Mouse (Mus musculus) limb, embryonic 14.5 days (tissue): ENCODE measurements around the gene Cnnm4. TPM values are rescaled to one million over a fixed set of nuclear protein-coding genes. Genes with fewer than 3 reads are reported as not detected.

Source experiments
- ATAC-seq: fragments of 200-750 bp; cut with Nextera tagmentation; 2 replicates; pipeline ENCODE4 v1.8.0; 2017; ENCODE audit warnings: low read depth, moderate number of reproducible peaks, moderate TSS enrichment; ENCODE audit not compliant: low FRiP score
- DNase-seq: peaks from one replicate; pipeline ENCODE4 v3.0.0-alpha.2; 2015; ENCODE audit warnings: low spot score
- H3K27ac ChIP-seq: fragments of 300-500 bp; sonication (generic); replicated peaks from 2 replicates; pipeline ENCODE4 v1.5.1; 2014; ENCODE audit warnings: low read depth, mild to moderate bottlenecking, low read length, moderate library complexity, mixed read lengths
- H3K27me3 ChIP-seq: fragments of 300-500 bp; sonication (generic); 2 replicates; pipeline ENCODE4 v1.6.1; 2014; ENCODE audit warnings: low read length, mixed read lengths; ENCODE audit not compliant: control insufficient read depth, insufficient read depth
- H3K36me3 ChIP-seq: fragments of 300-500 bp; sonication (generic); 2 replicates; pipeline ENCODE4 v1.6.1; 2014; ENCODE audit warnings: mild to moderate bottlenecking, low read length, moderate library complexity, mixed read lengths; ENCODE audit not compliant: control insufficient read depth, insufficient read depth
- H3K4me1 ChIP-seq: fragments of 300-500 bp; sonication (generic); 2 replicates; pipeline ENCODE4 v1.6.1; 2014; ENCODE audit warnings: antibody characterized with exemption, low read length, mixed read lengths; ENCODE audit not compliant: control insufficient read depth, insufficient read depth
- H3K4me2 ChIP-seq: fragments of 300-500 bp; sonication (generic); replicated peaks from 2 replicates; pipeline ENCODE4 v1.6.1; 2014; ENCODE audit warnings: low read depth, mild to moderate bottlenecking, low read length, moderate library complexity; ENCODE audit not compliant: severe bottlenecking
- H3K4me3 ChIP-seq: fragments of 300-500 bp; sonication (generic); replicated peaks from 2 replicates; pipeline ENCODE4 v1.5.1; 2014; ENCODE audit warnings: low read length
- H3K9ac ChIP-seq: fragments of 300-500 bp; sonication (generic); 2 replicates; pipeline ENCODE4 v1.6.1; 2014; ENCODE audit warnings: mild to moderate bottlenecking, low read depth, low read length, moderate library complexity; ENCODE audit not compliant: severe bottlenecking
- H3K9me3 ChIP-seq: fragments of 300-500 bp; sonication (generic); 2 replicates; pipeline ENCODE4 v1.6.1; 2016; ENCODE audit warnings: low read length; ENCODE audit not compliant: control insufficient read depth
- POLR2A ChIP-seq: fragments of 200-500 bp; IDR thresholded peaks from 2 replicates; pipeline ENCODE4 v1.8.0; 2012; ENCODE audit warnings: inconsistent platforms, mild to moderate bottlenecking, moderate library complexity, borderline replicate concordance; ENCODE audit not compliant: insufficient read depth, insufficient read length; ENCODE audit errors: extremely low read depth
- WGBS: fragments of 180-500 bp; shearing (Covaris S2); extraction: QIAGEN DNeasy Blood & Tissue Kit; methylation state at CpG from one replicate; pipeline ENCODE4 v1.1.7; 2014; 5-methylcytosine and 5-hydroxymethylcytosine counted together
- polyA plus RNA-seq, 2 experiments: library from polyadenylated mRNA; depleted of rRNA in 1 of 2; stranded (reverse) in 1 of 2; unstranded in 1 of 2; fragments of >200 nt; fragmentation: Nextera tagmentation in 1 of 2; extraction: Ambion mirVana in 1 of 2; gene quantifications; 2 replicates each; pipeline versions ENCODE4 v1.2.1 to v1.2.3; 2012 to 2014

The Cnnm4 gene
- polyA plus RNA-seq, 2 experiments: 7.3 to 13.1 TPM

DNA sequence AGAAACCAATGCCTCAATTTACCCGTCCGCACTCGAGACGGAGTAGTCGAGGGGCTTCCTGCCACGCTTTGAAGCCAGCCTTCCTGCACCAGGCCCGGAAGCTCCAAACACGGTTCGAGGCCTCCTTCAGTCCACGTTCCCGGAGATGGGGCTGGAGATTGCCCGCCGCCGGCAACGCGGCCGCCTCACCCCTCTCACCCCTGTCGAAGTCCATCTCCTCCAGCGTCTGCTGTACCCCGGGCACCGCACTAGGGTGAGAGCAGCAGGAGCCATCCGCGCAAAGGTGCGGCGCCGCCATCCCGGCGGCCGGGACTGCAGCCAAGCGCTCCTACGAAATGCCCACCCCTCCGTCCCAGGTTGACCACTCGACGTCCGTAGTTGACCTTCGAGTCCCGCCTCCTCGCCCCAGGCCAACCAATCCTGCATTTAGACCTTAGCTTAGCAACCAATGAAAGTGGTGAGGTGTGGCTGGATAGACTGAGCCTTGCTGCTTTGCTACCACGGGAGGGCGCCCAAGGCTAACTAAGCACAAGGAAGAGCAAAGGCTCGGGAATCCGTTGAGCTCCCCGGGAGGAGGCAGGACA is 75.6 kb downstream of the Cnnm4 start, which contains the start of gene Ankrd39:
Gene Ankrd39 (minus strand): TSS at position 558 of the 584 bp plus-strand sequence.
- Histone ChIP-seq H3K9ac (peak within 1 kb of the TSS; percentile 76), H3K4me2 (peak within 1 kb of the TSS; percentile 60), H3K27ac (peak within 1 kb of the TSS; percentile 72), H3K4me1 (peaks cover 19% of the 10 kb centered on the region), H3K27me3 (no peaks in the 10 kb centered on the region), H3K9me3 (no peaks in the 10 kb centered on the region), H3K36me3 (peaks cover 39% of the 10 kb centered on the region), H3K4me3 (peak within 1 kb of the TSS; percentile 69)
- ATAC-seq (peak; percentile 95), DNase-seq (peak; percentile 97)
- TF ChIP-seq POLR2A: peak; percentile 88; the same call in 1 of the 2 replicates
- WGBS: 0% methylated on average over 42 of the region's 43 CpGs

DNA sequence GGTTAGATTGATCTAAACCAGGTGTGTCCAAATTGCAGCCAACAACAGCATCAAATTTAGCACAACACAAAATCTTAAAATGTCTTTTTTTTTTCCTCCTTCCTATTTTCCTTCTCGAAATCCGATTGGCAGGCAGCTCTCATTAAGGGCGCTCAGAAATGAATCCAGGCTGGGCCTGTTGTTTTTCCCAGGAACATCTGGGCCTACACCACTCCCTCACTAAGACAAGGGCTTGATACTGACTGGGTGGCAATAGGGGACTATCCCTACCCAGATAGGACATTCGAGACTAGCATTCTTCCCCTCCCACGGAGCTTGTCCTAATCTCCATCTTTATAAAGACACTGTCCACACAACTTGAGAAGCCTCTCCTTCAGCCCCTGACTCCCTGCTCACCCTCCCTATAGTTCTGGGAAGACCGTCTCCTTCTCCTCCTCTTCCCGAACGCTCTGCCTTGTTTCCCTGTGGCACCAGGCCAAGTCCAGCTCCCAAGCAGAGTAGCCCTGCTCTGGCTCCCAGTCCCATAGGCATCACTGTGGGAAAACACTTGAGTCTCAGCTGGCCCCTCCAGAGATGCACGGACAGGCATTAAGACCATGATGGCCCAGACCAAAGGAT is 76.7 kb downstream of the Cnnm4 start:
- H3K4me2 ChIP-seq: no peak overlapping the region
- peaks cover 19% of the 10 kb centered on the region for H3K4me1 ChIP-seq
- ATAC-seq (no peak), DNase-seq (no peak)
- H3K9me3 ChIP-seq: no peaks in the 10 kb centered on the region
- H3K4me3 ChIP-seq: no peak overlapping the region
- H3K9ac ChIP-seq: no peak overlapping the region
- TF ChIP-seq POLR2A: no peak
- 25% methylated on average over 9 of the region's 9 CpGs for WGBS
- no peaks in the 10 kb centered on the region for H3K27me3 ChIP-seq
- H3K36me3 ChIP-seq: peaks cover 50% of the 10 kb centered on the region
- peak overlapping the region; percentile 72; the same call in 1 of the 2 replicates for H3K27ac ChIP-seq

DNA sequence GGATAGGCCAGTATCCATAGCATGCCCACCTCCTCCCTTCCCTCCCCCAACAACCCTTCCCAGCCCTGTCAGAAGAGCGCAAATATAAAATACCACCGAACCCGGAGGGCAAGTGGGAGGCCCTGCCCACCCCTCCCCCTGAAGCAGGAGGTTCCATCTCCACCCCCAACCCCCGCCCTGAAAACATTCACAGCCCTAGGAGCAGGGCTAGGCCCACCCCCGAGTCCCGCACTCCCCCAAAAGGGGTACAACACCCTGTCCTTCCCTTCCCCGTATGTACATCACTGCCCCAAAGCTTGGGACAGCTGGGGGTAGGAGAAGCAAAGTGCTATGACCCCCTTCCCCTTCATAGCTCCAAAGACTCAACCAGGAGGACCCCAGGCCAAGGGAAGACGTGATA is 77.4 kb downstream of the Cnnm4 start:
- no peak for TF ChIP-seq POLR2A
- 34% methylated on average over 8 of the region's 8 CpGs for WGBS
- no peaks in the 10 kb centered on the region for H3K9me3 ChIP-seq
- H3K36me3 ChIP-seq: peaks cover 57% of the 10 kb centered on the region
- ATAC-seq (no peak), DNase-seq (no peak)
- no peak overlapping the region for H3K4me2 ChIP-seq
- peak overlapping the region; percentile 16 for H3K9ac ChIP-seq
- H3K27me3 ChIP-seq: no peaks in the 10 kb centered on the region
- peaks cover 19% of the 10 kb centered on the region for H3K4me1 ChIP-seq
- no peak overlapping the region for H3K27ac ChIP-seq
- no peak overlapping the region for H3K4me3 ChIP-seq

DNA sequence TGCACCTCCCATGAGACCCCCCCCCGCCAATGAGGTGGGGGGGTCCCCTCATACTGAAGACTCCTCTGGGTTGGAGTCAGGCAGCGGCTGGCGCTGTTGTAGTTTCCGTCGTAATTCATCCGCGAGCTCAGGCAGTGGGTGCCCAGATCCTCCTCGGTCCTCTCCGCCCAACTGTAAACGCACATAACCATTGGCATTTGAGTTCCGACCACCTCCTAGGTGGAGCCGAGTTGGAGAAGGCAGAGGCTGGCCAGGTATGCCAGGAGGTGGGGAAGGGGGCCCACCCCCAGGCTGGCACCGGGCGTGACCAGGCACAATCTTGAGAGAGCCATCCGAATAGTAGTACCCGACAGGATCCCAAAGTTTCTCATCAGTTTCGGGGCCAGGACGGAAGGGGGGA is 78.1 kb downstream of the Cnnm4 start:
- DNase-seq (no peak), ATAC-seq (no peak)
- Histone ChIP-seq H3K4me3 (no peak overlapping the region), H3K4me2 (no peak overlapping the region), H3K4me1 (peaks cover 19% of the 10 kb centered on the region), H3K27me3 (no peaks in the 10 kb centered on the region), H3K9ac (no peak overlapping the region), H3K36me3 (peaks cover 62% of the 10 kb centered on the region), H3K9me3 (no peaks in the 10 kb centered on the region), H3K27ac (0 out of 2 replicates have a peak overlapping the region, but pooled peaks have one; percentile 5)
- 72% methylated on average over 18 of the region's 18 CpGs for WGBS
- TF ChIP-seq POLR2A: no peak

DNA sequence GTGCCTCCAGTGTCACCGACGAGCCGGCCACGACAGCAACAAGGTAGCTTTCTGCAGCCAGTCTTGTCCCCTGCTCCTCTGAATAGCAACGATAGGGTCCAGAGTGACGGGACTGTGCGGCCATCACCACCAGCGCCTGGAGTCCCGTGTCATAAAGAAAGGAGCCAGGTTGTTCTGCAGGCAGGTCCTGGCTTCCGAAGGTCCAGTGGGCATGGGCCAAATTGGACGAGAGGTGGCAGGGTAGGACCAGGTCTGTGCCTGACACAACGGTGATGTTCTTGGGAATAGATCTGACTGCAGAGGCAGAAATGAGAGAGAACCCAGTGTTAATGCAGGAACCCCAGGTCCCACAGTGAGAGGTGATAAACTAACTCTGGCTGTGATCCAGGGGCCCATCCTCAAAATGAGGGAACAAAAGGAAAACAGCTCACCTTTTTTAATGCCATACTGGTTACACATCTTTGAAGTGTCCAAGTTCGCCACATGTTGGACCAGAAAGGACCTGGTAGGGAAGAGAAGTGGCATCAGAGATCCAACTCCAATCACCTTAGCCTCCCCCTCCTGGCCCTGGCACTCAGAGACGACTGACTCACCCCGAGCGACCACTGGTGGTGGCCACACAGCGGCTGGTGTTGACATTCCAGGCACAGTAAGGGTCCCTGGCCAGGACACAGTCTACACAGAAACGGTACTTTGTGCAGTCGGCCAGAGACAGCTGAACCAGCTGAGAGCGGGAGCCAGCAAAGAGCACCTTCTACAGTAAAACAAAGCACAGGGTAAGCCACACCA is 78.8 kb downstream of the Cnnm4 start:
- H3K36me3 ChIP-seq: peaks cover 69% of the 10 kb centered on the region
- TF ChIP-seq POLR2A: no peak

More for the DNA sequence above, 78.8 kb downstream of the Cnnm4 start:
- no peak overlapping the region for H3K27ac ChIP-seq
- ATAC-seq (no peak), DNase-seq (no peak)
- no peak overlapping the region for H3K4me3 ChIP-seq
- 82% methylated on average over 20 of the region's 20 CpGs for WGBS
- peaks cover 25% of the 10 kb centered on the region for H3K4me1 ChIP-seq
- H3K9ac ChIP-seq: no peak overlapping the region
- H3K4me2 ChIP-seq: no peak overlapping the region
- H3K9me3 ChIP-seq: no peaks in the 10 kb centered on the region
- no peaks in the 10 kb centered on the region for H3K27me3 ChIP-seq
